Comparison of ENCODE assay signal across 7 mouse cellular contexts in genomic region chr6:115227529-115227928, GRCm38 (mm10). TPM values are rescaled to one million over a fixed set of nuclear protein-coding genes. Genes with fewer than 3 reads are reported as not detected.
DNase-seq lines count a peak whose midpoint lies in the region; ATAC-seq and TF ChIP-seq lines count a peak whose summit lies in the region.

No protein-coding gene starts in this region.

- WGBS in forebrain, postnatal 0 days: 0% methylated on average over 2 of the region's 2 CpGs
- 9% methylated on average over 2 of the region's 2 CpGs for WGBS in midbrain, embryonic 11.5 days
- 7% methylated on average over 2 of the region's 2 CpGs for WGBS in spleen, adult 2 months

- no peak overlapping the region for H3K27ac ChIP-seq in forebrain, postnatal 0 days (ENCODE audit: low read depth, low read length)
- H3K27ac ChIP-seq in left cerebral cortex, adult 2 months: no peak overlapping the region
- no peak overlapping the region for H3K27ac ChIP-seq in midbrain, embryonic 11.5 days (ENCODE audit: low read depth, low read length)
- H3K27ac ChIP-seq in spleen, adult 2 months (ENCODE audit: insufficient read depth, low read length): no peak overlapping the region

- H3K27me3 ChIP-seq in forebrain, postnatal 0 days (ENCODE audit: insufficient read depth, low read length): no peaks in the 10 kb centered on the region
- H3K27me3 ChIP-seq in midbrain, embryonic 11.5 days (ENCODE audit: control insufficient read depth, insufficient read depth, low read length): no peaks in the 10 kb centered on the region
- H3K27me3 ChIP-seq in spleen, adult 2 months (ENCODE audit: control insufficient read depth, insufficient read depth, low read length): no peaks in the 10 kb centered on the region

- peak; percentile 93 for TF ChIP-seq CTCF in forebrain, postnatal 0 days (IDR thresholded peaks at IDR 0.05; ENCODE audit: low read depth)
- peak; percentile 76 for TF ChIP-seq CTCF in left cerebral cortex, adult 2 months (IDR thresholded peaks at IDR 0.05)
- peak; percentile 75; the same call in 1 of the 2 replicates for TF ChIP-seq CTCF in spleen, adult 2 months (IDR thresholded peaks at IDR 0.05; ENCODE audit: extremely low read depth, insufficient read depth, insufficient read length, insufficient replicate concordance)

- DNase-seq in R1 (ENCODE audit: low read depth, low spot score): peak; percentile 62
- DNase-seq in forebrain, postnatal 0 days: peak; percentile 91
- DNase-seq in hindlimb bud, embryonic 11.5 days (ENCODE audit: extremely low spot score, low read depth, low spot score): peak; percentile 73
- peak; percentile 76 to 81 for DNase-seq in left cerebral cortex, adult 2 months (ENCODE audit: extremely low spot score in 1 of 2, low spot score in 2 of 2)
- DNase-seq in midbrain, embryonic 11.5 days (ENCODE audit: low spot score, missing footprints): peak; percentile 91
- DNase-seq in spleen, adult 2 months (ENCODE audit: low read depth in 1 of 2, low spot score in 2 of 2): peak; percentile 34 to 47

- TF ChIP-seq POLR2A in spleen, adult 2 months (IDR thresholded peaks at IDR 0.05; ENCODE audit: low read depth, low read length): no peak

- H3K4me1 ChIP-seq in forebrain, postnatal 0 days (ENCODE audit: insufficient read depth): no peaks in the 10 kb centered on the region; the same call in 1 of the 2 replicates
- no peaks in the 10 kb centered on the region for H3K4me1 ChIP-seq in midbrain, embryonic 11.5 days (ENCODE audit: control insufficient read depth, insufficient read depth, low read length)
- no peaks in the 10 kb centered on the region for H3K4me1 ChIP-seq in spleen, adult 2 months (ENCODE audit: control insufficient read depth, insufficient read depth, insufficient read length)

- H3K36me3 ChIP-seq in forebrain, postnatal 0 days (ENCODE audit: insufficient read depth): no peaks in the 10 kb centered on the region
- H3K36me3 ChIP-seq in midbrain, embryonic 11.5 days (ENCODE audit: control insufficient read depth, insufficient read depth, low read length): no peaks in the 10 kb centered on the region
- H3K36me3 ChIP-seq in spleen, adult 2 months (ENCODE audit: control insufficient read depth, insufficient read depth, low read length): no peaks in the 10 kb centered on the region

- ATAC-seq in cerebellum, adult (ENCODE audit: insufficient number of reproducible peaks, low FRiP score, low TSS enrichment): peak; percentile 47; the same call in 1 of the 2 replicates
- peak; percentile 92 for ATAC-seq in forebrain, postnatal 0 days
- peak; percentile 46; the same call in 1 of the 2 replicates for ATAC-seq in midbrain, embryonic 11.5 days (ENCODE audit: low FRiP score)

- intact Hi-C loops in left cerebral cortex, adult 2 months (cut with DNase I): loop anchor here (1.0 to 10.0 kb wide), 4 partner anchors 41 to 312 kb away; partner anchors contain the start of gene Syn2

- H3K4me3 ChIP-seq in forebrain, postnatal 0 days (ENCODE audit: low read depth, low read length): no peak overlapping the region
- no peak overlapping the region for H3K4me3 ChIP-seq in left cerebral cortex, adult 2 months
- H3K4me3 ChIP-seq in midbrain, embryonic 11.5 days (ENCODE audit: low read depth, low read length): no peak overlapping the region
- H3K4me3 ChIP-seq in spleen, adult 2 months (ENCODE audit: extremely low read depth, insufficient read depth, insufficient read length): no peak overlapping the region

- H3K9ac ChIP-seq in forebrain, postnatal 0 days: no peak overlapping the region
- H3K9ac ChIP-seq in midbrain, embryonic 11.5 days (ENCODE audit: low read length): no peak overlapping the region

- no peaks in the 10 kb centered on the region for H3K9me3 ChIP-seq in forebrain, postnatal 0 days (ENCODE audit: low read length)
- H3K9me3 ChIP-seq in midbrain, embryonic 11.5 days (ENCODE audit: control insufficient read depth, low read length): no peaks in the 10 kb centered on the region

- H3K4me2 ChIP-seq in forebrain, postnatal 0 days (ENCODE audit: low read depth): no peak overlapping the region
- no peak overlapping the region for H3K4me2 ChIP-seq in midbrain, embryonic 11.5 days

RNA-seq across cellular contexts. Expression of gene Gm17482, which starts 0.4 kb away (rescaled TPM):
- total RNA-seq in forebrain, postnatal 0 days (2014; rRNA removed): not detected in 2 replicates
- polyA plus RNA-seq in forebrain, postnatal 0 days (2015; fragmentation: Nextera tagmentation; extraction: Ambion mirVana): not detected in 2 replicates
- not detected for total RNA-seq in left cerebral cortex, adult 2 months (2021)
- not detected in 2 replicates for polyA plus RNA-seq in midbrain, embryonic 11.5 days (2014; fragmentation: Nextera tagmentation; extraction: Ambion mirVana)
- not detected in 2 replicates for polyA plus RNA-seq in spleen, adult 2 months (2012; rRNA removed)

RNA-seq across cellular contexts. Expression of gene Timp4, which starts 24.5 kb away (rescaled TPM):
- total RNA-seq in forebrain, postnatal 0 days (2014; rRNA removed): 9.6 and 10.0 TPM in 2 replicates
- polyA plus RNA-seq in forebrain, postnatal 0 days (2015; fragmentation: Nextera tagmentation; extraction: Ambion mirVana): 7.9 and 12.7 TPM in 2 replicates
- 10 to 100 TPM; 13.7 to 18.9 TPM for total RNA-seq in left cerebral cortex, adult 2 months (2021)
- polyA plus RNA-seq in midbrain, embryonic 11.5 days (2014; fragmentation: Nextera tagmentation; extraction: Ambion mirVana): 0.05 and 0.06 TPM in 2 replicates
- 0.22 and 0.39 TPM in 2 replicates for polyA plus RNA-seq in spleen, adult 2 months (2012; rRNA removed)

Comparison
In these comparisons a context has a peak if more than half of its experiments do, and no peak if none do; other contexts are left out.
1. DNase-seq: peak in every context shown above with its lines; median percentile 91 in forebrain, postnatal 0 days; 91 in midbrain, embryonic 11.5 days; 78 in left cerebral cortex, adult 2 months; 73 in hindlimb bud, embryonic 11.5 days; 62 in R1; 40 in spleen, adult 2 months.